Mouse (Mus musculus) gastrocnemius, adult 8-10 months (tissue): ENCODE results near the gene Gm4952. TPM values are rescaled to one million over a fixed set of nuclear protein-coding genes. Genes with fewer than 3 reads are reported as not detected.
"Not testable (repeated sequence)": the region's sequence is repeated elsewhere in the genome, so short reads cannot be mapped to it uniquely, and the experiment has no call there.

Experiments
- DNase-seq, 2 experiments: peaks; one replicate each; pipeline ENCODE4 v3.0.0; 2022; ENCODE audit warnings: low spot score in 2 of 2
- total RNA-seq, 4 experiments: library from RNA; stranded (reverse); gene quantifications; 2 replicates each; pipeline ENCODE4 v1.2.4; 2022

The Gm4952 gene
- total RNA-seq, 4 experiments from 2014 or later, result not detected

DNA sequence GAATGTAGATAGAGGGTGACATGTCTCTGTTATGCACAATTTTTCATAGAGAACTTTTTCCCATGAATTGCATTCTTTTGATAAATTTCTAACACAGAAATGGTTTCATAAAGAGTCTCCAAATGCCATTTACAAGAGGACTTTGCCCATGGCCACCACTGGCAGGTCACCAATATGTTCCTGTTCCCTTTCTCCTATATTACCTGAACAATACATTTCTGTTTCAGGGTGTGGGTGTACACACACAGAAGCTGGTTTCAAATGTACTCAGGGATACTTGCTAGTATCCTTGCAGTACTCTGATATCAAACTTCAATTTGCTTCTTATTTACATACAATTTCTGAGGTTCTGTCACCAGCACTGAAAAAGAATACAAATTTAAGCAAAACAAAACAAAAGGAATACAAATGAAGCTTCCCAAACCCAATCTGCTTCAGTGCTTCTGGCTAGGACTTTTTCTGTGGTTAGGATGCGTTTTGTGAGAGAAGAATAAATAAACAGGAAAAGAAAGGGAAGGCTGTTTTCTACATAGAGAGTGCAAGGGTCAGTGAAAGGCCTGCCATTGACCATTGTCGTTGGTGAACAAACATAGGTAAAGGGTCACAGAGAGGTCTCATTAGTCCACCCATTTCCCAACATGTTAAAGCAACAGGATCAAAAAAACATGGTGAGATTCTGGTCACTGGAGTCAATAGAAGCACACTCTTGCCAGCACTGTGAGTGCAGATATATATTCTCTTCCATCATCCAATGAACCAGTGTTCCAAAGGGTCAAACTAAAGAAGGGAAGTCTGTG lies 1.1 kb downstream of the Gm4952 start:
- DNase-seq, result no peak

DNA sequence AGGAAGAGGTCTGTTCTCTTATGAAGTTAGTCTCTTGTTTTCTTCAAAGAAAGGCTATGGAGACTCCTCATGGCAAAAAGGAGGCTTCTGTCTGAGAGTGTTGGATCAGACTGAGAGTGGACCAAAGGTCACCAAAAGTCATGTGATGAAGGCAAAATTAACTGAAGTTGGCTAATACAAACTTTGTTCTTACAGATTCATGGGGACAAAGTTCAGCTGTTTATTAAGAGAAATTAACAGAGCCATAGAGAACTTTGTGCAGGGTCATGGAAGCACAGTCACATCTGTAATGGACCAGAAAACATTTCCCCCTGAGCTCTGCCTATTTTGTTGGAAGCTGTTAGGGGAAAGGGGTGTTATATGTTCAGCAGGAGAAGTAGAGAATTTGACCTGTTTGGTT lies 8.6 kb downstream of the Gm4952 start:
- DNase-seq, result no peak

DNA sequence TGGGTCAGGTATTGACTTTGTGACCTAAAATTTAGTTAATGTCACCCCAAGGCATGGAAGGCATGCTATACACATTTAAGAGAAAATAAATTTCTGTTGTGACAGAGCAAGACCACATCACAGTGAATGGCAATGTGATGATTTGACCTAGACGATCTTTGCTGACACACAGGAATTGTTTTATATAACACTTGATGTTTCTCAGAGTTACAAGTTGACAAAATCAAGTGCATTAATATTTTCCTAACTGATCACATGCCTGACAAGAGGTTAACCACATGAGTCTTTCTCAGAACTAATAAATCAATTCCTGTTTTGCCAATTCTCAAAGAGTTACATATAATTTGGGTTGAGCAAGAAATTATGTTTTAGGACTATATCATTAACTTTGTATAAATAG lies 13.9 kb downstream of the Gm4952 start:
- no peak for DNase-seq

DNA sequence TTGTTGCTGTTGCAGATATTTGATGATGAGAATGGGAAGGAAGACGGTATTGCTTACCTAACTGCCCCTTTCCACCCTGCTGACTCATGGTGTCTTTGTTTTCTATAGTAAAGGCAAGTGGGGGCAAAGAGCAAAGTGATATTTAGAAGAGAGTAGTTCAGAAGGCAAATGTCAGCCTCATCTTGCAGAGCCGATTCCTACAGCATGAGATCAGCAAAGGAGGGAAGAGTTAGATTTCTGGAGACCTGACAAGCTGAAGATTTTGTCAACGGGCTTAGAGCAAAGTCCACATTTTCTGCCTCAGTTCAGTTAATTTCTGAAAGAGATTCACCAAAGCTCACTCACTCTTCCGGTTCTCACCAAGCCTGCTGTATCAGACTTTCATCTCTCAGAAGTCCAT lies 33.4 kb downstream of the Gm4952 start, which contains the start of gene Glyat:
Glyat (plus strand) TSS at position 133 of the 400 bp plus-strand sequence.
- no peak for DNase-seq

DNA sequence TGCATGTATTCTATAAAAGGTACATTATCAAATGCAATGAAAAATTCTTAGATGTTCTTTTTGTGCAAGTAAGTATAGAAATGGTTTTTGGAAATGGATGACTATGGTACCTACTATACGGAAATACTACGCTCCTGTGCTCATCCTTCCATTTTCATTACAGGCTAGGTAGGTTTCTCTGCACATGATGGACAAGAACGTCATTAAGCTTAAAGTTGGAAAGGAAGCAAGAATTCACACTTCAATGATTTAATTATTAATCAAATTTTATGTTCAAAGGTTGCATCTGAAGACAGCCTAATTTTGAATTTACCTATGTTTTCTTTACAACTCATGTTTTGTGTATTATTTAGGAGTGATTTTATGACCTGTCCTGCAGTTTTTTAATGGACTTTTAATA lies 34.5 kb downstream of the Gm4952 start:
- no peak for DNase-seq

DNA sequence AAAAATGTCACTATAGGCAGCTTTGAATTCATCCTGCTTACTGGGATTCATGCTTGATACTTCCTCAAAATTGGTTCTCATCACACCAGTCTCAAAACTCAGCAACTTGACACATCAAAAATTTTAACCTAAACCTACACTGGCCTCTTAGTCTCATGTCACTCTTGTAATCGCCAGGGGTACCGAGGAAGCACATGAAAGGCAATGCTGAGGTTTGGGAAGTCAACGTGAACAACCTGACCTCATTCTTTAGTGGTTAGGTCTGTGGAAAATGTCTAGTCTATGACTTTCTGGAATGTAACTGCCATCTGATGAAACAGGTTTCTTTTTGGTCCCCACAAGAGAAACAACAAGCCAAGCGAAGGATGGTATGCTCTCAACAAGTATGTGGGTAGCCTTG lies 35.2 kb downstream of the Gm4952 start:
- DNase-seq, result no peak

DNA sequence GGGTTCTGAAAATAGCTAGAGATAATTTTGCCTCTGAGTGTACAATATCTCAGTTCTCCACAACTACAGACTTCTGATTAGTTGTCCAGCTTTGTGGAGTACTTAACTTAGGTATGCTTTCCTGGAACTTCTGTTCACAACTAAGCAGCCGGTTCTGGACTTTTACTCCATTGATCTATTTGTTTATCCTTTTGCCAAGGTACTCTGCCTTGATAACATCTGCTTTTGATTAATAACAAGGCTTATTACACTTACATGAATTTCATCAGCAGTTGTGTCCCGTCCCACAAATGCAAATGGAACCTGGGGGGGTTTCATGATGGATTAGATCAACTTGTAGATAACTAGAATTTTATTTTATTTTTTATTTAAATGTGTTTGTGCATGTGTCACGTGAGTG lies 37.1 kb downstream of the Gm4952 start:
- no peak for DNase-seq

DNA sequence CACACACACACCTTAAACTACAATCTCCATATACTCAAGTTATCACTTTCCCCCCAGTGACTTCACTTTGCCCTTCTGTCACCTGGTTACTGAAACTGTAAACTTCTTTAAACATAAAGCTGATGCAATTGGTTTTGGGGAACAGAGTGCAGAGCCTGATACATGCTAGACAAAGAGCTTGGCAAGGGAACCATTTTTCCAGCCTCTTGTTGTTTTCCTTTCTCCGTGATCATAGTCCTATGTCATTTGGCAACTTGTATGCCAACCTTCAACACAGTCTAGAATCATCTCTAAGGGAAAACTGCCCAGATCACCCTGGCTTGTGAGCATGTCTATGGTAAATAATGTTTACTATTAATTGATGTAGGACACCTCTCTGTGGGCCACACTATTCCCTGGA lies 38.3 kb downstream of the Gm4952 start:
- DNase-seq, result no peak

DNA sequence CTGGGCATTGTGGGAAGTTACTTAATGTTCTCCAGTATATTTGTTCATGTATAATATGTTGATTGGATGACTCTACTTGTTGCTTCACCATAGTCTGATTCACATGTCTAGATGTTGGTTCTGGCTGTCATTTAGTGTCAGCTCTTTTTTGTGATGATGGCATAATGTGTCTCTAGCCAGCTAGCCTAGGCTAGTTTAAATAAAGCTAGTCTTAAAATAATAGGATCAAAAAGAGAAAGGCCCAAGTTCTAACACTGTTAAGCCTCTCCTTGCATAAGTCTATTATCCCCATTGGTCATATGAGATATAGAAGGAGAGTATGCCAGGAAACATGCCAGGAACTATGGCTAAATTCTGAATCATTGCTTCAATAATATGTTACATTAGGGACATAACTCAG lies 49.7 kb downstream of the Gm4952 start:
- no peak for DNase-seq

DNA sequence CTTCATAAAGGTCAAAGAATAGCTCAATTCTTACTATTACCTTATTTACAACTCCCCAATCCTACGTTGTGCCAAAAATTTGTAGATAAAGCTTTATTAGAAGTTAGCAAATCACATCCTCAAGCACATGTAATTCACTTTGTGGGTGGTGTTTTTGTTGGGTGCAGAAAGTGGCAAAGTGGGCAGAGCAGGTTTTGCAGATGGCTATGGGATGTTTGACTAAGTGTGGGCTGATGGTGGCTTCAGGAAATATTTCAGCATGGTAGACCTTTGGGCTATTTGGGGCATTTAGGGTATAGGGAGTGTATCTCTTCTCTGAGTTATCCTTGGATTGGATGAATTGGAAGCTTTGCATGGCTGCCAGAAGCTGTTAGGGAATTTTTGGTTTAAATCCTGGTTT lies 66.4 kb downstream of the Gm4952 start:
- no peak for DNase-seq

DNA sequence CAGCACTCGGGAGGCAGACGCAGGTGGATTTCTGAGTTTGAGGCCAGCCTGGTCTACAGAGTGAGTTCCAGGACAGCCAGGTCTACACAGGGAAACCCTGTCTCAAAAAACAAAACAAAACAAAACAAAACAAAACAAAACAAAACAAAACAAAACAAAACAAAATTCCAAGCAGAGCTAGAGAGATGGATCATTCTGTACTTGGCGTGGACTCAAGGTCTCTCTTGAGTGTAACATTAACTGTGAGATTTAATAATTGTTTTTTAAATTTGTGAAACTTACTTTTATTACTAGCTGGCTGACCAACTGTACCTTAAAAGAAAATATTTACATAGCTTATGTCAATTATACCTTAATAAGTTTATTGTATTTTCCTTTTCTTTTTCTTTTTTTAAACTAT lies 68.8 kb downstream of the Gm4952 start:
- not testable (repeated sequence) for DNase-seq

DNA sequence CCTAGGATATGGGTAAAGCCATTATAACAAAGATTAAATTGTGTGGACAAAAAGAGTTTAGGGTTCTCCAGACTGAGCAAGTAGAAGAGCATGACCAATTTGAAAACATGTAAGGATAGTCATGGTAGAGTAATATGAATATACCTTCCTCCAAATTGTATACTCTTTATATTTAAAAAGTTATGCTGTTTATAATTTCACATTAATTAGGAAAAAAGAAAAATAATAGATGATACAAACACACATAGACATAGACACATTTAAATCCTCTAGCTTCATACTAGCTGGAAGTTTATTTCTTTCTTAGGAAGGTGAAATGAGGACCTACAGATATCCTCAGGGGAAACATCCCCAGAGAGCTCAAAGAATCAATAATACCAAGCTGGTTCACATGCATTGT lies 70.4 kb downstream of the Gm4952 start, which contains the start of gene Olfr1442:
Olfr1442 (plus strand) TSS at position 301 of the 400 bp plus-strand sequence.
- DNase-seq, result no peak

DNA sequence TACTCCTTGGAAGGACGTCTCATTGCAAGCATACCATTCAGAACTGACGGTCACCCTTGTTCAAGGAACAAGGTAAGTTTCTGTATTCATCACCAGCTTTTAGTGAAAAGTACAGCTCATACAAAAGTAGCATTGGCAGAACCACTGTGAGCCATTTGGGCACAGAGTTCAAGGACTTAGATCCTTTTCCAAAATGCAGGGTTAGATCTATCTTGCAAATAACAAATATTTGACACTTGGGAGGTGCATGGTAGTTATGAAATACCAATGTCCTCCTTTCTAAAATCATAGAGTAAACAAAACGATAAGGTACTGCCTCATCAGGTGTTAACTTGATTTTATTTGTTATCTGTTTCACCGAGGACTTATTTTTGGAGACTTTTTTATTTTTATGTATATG lies 71.3 kb downstream of the Gm4952 start:
- no peak for DNase-seq

DNA sequence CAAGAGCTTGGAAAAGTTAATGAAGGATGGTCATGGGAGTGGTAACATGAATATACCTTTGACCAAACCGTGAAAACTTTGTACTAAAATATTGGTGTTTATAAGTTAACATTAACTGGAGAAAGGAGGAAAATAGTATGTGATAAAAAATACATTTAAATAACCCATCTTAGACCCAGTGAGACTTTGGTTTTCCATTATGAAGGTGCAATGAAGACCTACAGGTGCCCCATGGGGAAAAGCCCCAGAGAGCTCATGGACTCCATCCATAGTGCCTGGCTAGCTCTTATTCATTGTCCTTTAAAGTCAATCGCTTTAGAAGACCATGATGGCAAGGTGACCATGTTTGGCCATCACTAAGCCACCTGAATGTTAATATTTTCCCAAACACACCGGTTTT lies 78.0 kb downstream of the Gm4952 start, which contains the start of gene Olfr1443:
Olfr1443 (plus strand) TSS at position 301 of the 400 bp plus-strand sequence.
- DNase-seq, result no peak

Other genes with a start within 250 kb of the Gm4952 start
- not detected for gene Olfr1440, start 212.7 kb upstream of the Gm4952 start, total RNA-seq
- not detected for gene Olfr1441, start 182.5 kb upstream of the Gm4952 start, total RNA-seq
- not detected for gene Pfpl, start 172.1 kb upstream of the Gm4952 start, total RNA-seq
- 1 to 10 TPM in 2 of 4 experiments, under 1 TPM in 2; 0.53 to 1.4 (median 0.91) TPM for gene Mpeg1, start 139.2 kb upstream of the Gm4952 start, total RNA-seq
- 1 to 10 TPM; 2.1 to 2.6 (median 2.4) TPM for gene Dtx4, start 98.5 kb upstream of the Gm4952 start, total RNA-seq
- gene Fam111a, start 54.2 kb upstream of the Gm4952 start, total RNA-seq, result 1 to 10 TPM in 3 of 4 experiments, under 1 TPM in 1; 0.92 to 1.9 (median 1.2) TPM
- gene Glyat, start 33.3 kb downstream of the Gm4952 start, total RNA-seq, result under 1 TPM in 1 of 4 experiments, not detected in 3; 0.40 TPM
- not detected for gene Olfr1442, start 70.5 kb downstream of the Gm4952 start, total RNA-seq
- not detected for gene Olfr1443, start 78.1 kb downstream of the Gm4952 start, total RNA-seq
- gene Keg1, start 95.8 kb downstream of the Gm4952 start, total RNA-seq, result not detected
- gene Cntf, start 165.7 kb downstream of the Gm4952 start, total RNA-seq, result 1 to 10 TPM in 3 of 4 experiments, under 1 TPM in 1; 0.92 to 2.5 (median 1.8) TPM
- gene Zfp91, start 196.2 kb downstream of the Gm4952 start, total RNA-seq, result 100 to 1,000 TPM; 130 to 182 (median 149) TPM
- under 1 TPM in 3 of 4 experiments, not detected in 1; 0.17 to 0.27 (median 0.22) TPM for gene Lpxn, start 196.2 kb downstream of the Gm4952 start, total RNA-seq
- not detected for gene Gm5244, start 246.7 kb downstream of the Gm4952 start, total RNA-seq